Mouse (Mus musculus) mesoderm, embryonic 11.5 days (tissue): ENCODE results near the gene Dagla.

Experiments
- DNase-seq: peaks from one replicate; pipeline ENCODE4 v3.0.0-alpha.2; 2012; ENCODE audit warnings: low read depth, low spot score

Dagla gene

DNA sequence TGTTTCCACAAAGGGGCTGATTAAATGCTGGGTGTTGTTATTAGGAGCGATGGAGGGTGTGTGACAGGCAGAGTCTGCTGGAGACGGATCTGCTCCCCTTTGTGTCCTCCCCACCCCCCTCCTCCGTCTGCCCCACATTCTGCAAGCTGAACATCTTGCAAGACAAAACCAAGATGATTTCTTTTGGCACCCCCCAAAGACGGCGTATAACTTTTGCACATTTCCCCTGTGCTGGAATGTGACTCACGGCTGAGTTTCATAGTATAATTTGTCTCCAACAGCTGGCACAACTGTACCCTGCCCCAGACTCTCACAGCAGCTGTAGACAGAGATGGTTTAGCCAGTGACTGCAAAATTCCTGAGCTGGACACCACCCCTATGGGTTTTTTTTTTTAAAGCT, 3.3 kb upstream of the Dagla start:
- no peak for DNase-seq

DNA sequence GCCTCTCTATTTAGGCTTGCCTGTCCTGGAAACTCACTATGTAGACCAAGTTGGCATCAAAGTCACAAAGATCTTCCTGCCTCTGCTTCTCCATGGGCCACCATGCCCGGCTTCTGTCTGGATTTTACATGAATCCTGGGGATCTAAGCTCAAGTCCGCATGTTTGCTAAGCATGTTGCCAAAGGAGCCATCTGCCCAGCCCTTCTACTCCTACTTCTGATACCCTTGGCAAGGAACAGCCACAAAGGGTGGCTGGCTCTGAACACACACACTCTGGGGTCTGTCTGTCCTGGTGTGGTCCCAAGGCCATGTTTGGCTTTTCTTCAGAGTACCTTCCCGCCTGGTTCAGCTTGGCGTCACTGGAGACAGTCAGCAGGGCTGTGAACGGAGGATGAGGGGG, 2.7 kb upstream of the Dagla start:
- no peak for DNase-seq

DNA sequence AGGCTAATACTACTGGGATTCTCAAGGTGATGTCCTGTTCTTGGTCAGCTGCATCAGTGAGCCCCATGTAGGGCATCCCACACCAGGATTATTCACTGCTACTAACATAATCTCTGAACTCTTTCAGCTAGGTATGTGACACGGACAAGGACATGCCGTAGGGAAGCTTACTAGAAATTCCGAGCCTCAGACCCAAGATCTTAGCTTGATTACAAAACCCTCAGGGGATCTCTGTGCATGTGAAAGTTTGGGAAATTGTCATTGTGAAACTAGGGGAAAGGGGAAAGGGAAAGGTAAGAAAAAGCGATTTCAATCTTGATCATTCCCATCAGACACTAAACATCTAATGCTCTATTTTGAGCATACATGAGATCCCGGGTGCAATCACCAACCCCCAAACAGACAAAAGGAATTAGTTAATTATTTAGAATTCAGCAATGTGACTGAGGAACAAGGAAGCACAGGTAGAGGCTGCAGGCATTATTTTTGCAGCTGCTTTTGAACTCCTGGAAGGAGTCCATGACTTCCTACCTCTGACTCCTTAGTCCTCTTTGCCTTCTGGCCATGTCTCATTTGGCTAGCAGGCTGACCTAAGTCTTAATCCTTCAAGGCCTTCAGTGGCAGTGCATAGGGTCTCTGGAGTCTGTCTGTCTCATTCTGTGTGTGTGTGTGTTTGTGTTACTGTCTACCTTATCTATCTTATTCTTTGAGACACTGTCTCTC, 2.0 kb upstream of the Dagla start:
- no peak for DNase-seq

DNA sequence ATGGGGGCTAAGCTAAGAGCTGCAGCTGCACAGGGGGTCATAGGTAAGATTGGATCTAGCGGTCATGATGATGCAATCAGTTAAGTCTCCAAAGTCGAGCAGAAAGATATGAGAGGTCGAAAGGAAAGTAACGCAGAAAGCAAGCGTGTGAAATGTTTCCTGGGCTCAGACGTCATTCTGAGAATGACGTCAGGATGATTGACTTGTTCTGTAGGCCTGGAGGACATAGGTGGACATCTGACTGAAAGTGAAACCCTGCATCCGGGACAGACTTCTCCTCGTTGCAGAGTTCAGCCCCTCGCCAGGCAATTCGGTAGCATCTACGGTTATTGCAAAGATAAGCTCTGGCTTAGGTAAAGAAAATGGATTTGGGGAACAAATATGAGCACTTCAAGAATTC, 963 bp upstream of the Dagla start:
- DNase-seq: no peak

DNA sequence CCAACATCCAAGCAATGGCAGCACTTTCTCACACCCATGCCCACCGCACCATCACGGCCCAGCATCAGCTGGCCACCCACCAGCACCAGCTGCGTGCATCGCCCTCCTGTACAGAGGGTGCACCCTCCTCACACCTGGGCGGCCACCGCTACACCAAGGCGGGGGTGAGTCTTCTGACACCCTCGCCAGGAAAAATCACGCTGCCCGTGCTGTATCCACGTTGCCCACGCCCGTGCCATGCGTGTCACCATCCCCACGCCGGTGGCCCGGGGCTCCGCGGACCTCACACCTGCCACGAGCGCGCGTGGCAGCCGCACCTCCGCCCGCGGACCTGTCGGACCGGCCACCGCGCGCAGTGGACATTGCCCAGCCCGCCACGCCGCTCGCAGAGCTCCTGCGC, 282 bp downstream of the Dagla start:
- DNase-seq: no peak

DNA sequence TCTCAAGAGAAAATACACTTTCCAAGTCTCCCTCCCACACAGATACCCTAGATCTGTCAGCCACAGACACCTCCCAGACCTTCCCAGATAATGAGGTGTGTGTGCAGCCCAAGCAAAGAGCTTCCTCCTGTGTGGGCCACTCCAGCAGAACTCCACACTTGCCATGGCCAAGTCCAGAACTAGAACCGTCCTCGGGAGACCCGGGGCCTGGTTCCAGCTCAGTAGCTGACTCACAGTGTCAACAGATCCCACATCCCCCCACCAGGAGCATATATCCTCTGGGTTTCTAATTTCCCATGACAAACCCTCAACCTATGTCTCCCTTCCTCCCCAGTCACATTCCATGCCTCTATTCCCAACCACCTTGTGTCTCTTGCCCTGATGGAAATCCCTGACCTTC, 1.8 kb downstream of the Dagla start:
- no peak for DNase-seq

DNA sequence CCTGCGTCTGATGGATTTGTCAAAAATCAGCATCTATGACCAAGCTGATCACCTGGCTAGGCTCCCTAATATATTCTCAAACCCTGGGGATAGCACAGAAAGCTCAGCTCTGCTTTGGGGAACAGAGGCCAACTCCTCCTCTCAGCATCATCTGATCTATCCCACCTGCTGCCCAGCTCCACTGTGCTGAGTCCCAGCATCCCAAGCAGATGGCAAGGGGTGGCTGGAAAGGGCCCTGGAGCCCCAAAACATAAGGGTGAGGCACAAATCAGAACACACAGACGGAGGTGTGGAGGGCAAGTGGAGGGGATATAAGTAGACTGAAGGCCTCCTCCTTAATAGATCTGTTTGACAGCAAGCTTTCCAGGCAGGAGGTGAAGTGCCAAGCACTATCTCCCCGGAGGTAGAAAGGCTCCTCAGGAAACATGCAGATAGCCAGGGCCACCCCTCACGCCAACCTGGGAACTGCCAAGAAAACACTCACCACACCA, 2.8 kb downstream of the Dagla start:
- no peak for DNase-seq

DNA sequence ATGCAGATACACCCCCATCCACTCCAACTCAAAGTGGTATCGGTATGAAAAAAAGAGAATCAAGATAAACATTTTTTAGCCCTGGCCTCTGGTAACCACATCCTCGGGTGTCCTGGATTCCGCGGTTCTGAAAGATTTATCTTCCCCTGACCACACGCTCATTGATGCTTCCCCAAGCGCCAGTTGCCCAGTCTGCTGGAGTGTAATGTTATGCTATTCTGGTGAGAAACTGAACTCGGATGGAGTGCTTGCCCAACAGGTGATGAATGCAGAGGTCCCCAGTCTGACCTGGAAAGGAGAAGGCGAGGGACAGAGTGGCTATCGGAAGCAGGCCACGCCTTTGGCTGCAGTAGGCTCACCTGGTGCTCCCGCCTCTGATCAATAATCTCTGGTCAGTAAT, 3.4 kb downstream of the Dagla start:
- DNase-seq: no peak

DNA sequence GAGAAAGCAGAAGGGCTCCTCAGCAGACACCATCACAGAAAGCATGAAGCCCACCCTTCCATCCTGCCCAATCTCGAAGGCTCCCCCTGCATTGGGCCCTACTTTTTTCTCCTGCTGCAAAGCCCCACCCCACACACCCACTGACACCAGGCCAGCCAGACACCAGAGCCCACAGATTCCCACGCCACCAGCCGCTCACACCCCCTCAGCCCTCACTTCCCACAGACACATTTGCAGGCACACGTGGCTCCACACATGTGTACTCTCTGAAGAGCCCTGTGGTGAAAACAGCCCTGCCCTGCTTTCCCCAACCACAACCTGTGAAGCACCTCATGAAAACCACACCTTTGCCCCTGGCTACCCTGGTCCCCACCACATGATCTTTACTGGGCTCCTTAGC, 3.9 kb downstream of the Dagla start:
- DNase-seq: no peak

DNA sequence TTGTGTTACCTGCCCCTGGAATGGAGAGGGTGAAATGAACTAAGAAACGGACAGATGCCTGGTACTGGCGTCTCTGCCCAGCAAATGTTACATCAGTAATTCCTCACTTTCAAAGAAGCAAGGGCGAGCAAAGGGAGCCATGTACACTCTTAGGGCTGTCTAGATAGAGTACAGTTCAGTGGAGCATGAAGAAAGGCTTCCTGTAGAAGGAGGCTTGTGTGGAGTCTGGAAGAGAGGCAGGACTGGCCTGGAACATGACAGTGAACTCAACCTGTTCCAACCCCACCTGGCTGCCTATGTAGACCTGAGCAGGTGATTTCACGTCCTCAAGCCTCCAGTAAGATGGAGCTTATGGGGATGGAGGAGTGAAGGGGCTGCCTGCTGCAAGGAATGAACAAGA, 6.4 kb downstream of the Dagla start:
- DNase-seq: no peak

DNA sequence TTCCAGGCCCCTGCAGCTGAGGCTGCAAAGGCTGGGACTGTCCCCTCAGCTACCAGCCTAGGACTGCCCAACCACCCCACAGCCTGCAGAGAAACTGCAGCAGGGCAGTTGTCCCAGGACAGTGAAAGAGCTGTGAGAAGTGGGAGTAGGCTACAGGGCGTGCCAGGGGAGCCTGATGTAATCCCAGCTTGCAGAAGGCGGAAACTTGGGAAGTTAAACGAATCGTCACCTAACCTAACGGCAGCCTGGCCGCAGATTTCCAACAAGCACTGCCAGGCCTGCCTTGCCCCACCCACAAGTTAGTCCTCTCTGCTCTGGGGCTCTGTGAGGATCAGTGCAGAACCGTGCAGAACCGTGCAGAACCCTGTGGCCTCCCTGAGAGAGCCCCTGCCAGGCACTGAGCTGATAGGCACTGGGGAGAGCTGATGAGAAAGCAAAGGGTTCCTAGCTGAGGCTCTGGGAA, 7.6 kb downstream of the Dagla start:
- no peak for DNase-seq

DNA sequence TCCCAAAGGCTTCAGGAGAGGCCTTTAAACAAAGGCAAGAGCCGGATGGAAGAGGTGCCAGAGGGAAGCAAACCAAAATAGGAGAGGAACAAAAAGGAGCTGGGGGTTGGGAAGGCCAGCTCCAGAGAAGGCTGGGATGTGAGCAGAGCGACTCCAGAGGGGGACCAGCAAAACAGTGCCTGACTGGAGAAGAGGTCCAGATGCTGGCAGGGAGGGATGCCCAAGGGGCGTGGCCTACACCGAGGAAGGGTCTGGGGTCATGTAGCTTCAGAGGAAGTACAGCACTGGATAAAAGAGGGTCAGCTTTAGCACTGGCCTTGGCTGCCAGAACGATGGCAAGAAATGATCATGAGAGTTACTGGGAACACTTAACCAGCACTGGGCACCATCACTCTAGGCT, 8.4 kb downstream of the Dagla start:
- no peak for DNase-seq

DNA sequence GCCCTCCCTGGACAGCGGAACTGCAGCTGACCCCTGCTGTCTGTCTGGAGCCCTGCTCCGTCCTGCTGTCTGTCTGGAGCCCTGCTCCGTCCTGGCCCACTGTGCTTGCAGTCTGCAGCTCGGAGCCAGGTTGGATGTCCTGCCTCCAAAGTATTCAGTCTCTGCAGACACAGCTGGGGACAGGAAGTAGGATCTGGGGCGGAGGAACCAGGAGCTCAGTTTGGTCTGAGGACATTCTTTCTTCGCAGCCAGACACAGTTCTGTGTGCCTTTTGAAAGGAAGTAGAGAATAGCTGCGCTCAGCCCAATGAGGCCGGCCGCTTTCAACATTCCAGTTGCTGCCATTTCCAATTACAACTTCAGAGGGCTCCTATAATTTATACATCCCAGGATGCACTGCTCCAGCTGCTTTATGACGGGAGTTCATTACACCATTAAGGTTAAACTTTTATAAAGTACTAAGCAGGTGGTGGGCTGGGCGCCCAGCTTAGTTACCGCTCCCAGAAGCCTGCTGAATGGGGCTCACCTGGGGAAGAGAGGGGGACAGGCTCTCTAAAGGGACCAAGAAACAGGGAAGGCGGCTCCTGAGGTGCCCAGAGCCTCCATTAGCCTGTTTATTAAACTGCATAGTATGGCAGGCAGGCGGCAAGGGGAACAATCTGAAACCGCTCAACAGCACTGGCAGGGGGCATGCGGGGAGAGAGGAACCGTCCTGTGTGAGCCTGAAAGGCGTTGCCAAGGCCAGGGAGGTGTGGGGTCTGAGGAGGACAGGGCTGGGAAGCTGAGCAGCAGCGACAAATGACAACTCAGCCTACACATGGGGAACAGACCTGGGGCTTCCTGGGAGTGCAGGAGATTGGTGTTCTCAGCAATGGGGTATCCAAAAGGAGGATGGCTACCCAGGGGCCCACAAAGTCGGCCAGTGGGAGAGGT, 9.8 kb downstream of the Dagla start:
- peak; percentile 62 for DNase-seq

DNA sequence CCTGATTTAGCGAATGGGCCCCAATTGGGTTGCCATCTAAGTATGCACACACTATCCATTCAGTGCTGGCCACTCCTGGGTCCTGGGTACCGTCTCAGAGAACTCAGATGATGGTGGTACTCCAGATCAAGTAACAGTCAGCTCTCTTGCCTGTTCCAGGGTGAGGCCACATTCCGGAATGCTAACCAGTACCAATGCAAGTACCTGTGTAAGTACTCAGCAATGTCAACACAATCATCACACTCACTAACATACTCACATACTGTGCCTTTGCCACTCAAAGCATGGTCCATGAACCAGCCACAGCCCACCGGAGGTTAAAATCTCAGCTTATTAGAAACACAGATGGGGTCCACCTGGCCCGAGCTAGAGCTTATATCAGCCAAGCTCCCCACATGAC, 10.7 kb downstream of the Dagla start:
- no peak for DNase-seq

DNA sequence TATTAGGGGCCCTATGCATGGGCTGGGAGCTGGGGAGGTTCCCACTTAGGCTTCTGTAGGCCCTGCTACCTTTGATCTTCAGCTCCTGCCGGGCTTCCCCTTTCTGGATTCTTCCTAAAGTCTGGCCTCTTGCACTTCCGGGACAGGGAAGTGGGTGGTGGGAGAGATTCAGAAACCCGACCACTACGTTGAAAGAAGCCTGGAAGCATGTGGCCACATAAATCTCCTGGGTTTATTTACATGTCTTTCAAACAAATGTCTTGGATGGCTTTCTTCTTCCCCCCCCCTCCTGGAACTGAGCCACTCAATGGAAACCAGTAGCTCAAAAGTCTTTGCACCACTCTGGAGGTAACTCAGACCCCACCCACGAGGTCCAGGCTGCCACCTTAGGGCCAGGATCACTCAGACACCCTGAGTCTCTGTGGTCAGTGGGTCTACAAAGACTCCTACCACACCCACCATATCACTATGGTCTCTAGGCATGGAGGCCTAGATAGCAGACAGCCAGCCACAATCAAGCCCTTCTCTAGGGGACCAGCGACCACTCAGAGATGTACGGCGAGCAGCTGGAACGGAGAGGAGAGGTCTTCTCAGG, 12.7 kb downstream of the Dagla start:
- no peak for DNase-seq

DNA sequence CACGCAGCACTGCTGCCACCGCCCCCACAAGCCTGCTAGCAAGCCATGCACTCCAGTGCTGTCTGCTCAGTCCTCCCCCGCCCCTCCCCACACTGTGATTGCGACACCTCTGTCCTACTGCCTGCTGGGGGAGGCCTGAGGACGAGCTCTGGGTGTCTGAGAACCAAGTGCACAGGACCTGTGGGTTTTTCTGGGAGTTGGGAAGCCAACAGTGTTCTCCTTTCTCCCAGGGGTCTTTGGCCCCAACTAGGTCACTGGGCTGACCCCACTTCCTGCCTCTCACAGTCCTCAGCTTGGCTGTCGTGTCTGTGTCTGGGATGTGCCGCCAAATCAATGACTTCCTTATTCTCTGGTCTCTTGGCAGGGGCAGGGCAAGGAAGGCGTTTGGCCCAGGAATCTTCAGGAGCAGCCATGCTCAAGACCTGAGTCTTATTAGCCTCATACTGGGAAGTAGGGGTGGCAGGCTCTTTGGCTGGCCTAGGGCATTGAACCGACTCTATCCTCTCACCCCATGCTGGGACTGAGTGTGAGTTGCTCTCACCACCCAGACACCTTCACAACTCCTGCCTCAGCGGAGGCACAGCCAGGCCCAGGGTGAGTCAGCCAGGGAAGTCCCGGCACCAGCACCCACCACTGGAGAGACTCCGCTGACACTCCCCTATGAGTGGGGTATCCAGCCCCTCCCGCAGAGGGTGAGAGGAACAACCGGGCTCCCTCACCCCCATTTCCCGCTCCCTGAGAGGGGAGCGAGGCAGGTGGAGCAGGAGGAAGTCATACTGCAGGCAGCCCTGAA, 14.3 kb downstream of the Dagla start:
- no peak for DNase-seq

DNA sequence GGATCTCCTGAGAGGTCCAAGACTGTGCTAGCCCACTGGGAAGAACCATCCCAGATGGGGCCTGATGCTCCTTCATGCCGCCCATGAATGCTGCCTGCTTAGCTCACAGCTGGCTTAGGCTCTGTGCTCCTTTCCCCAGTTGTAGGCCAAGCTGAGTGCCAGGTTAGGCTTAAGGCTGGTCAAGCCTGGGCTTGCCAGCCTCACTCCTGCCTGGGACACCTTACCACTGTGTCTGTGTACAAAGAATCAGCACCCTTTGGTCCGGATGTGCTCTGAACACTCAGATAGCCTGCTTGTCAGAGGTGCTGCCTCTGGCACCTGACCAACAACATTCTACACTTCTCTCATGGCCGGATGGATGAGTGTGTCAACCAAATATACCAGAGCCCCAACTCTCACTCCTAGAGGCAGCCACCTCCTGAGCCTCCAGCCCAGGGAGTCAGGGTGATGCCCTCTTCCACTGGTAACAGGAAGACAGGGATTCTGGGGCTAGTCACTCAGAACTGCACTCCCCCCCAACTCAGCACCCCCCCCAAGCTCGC, 15.0 kb downstream of the Dagla start:
- no peak for DNase-seq

DNA sequence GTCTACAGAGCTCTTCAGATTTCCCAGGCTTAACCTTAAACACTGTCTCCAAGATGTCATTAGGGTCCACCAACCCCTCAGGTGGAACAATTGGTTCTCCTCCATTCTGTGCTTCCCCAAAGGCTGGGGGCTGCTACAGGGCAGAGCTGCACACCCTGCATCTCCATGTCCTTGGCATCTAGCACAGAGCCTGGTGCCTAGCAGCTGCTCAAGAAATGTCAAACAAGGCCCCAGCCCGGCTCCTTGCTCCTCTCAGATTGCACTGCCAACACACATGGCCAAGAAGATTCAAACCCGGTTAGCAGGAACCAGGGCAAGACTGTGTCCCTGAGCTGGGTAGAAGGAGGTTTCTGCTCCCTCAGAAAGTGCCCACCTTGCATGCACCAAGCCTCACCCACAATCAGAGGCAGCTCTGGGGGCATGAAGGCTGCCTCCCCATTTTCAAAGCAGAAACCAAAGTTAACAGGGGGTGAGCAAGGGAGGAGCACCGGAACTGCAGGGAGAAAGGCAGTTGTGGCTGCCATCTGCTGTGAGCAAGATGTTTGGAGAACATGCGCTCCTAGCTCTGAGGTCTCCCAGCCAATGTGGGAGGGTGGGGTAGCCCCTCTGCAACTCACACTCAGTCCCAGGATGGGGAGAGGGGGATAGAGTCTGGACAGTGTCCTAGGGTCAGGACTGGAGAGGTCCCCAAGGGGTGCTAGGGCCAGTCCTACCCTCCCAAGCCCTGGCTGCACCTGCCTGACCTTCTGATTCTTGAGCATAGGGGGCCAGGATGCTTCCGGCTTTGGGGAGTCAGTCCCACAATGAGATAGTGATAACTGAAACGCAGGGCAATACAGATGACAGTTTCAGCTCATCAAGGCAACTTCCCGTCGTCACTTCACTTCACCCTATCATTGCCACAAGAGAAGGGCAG, 16.3 kb downstream of the Dagla start:
- no peak for DNase-seq

DNA sequence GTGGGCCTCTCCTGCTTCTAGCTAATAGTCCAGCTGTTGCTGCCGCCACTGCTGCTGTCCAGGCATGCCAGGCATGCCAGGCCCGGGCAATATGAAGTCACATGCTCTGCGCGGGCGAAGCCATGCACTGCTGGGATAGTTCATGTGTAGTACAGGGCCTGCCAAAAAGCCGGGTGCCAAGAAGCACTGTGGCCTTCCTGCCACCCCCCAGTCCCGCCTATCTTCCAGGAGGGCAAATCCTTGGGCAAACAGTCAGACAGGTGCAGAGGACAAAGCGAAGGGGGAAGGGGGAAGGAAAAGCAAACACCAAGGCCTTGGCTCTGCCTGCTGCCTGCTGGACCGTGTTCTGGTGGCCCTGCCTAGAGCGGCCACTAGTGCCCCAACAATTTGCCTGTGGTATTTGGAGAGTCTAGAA, 18.2 kb downstream of the Dagla start:
- no peak for DNase-seq
